Mouse (Mus musculus) small intestine, adult 2 months (tissue): ENCODE data around the gene Elovl7. TPM values are rescaled to one million over a fixed set of nuclear protein-coding genes. Genes with fewer than 3 reads are reported as not detected.

ENCODE experiments used
- H3K27ac ChIP-seq: fragments of 200-500 bp; 2 replicates; pipeline ENCODE4 v1.5.1; 2012; ENCODE audit warnings: low read depth, low read length, control low read depth, inconsistent platforms; ENCODE audit not compliant: insufficient read depth
- H3K27me3 ChIP-seq: fragments of 200-500 bp; 2 replicates; pipeline ENCODE4 v1.6.1; 2012; ENCODE audit warnings: mild to moderate bottlenecking, moderate library complexity, low read length, inconsistent platforms; ENCODE audit not compliant: control insufficient read depth, insufficient read depth
- H3K36me3 ChIP-seq: fragments of 200-500 bp; 2 replicates; pipeline ENCODE4 v1.6.1; 2012; ENCODE audit warnings: mild to moderate bottlenecking, low read length, control low read depth, inconsistent platforms; ENCODE audit not compliant: control insufficient read depth, insufficient read depth
- H3K4me1 ChIP-seq: fragments of 200-500 bp; 2 replicates; pipeline ENCODE4 v1.6.1; 2012; ENCODE audit warnings: low read length, inconsistent platforms, mixed read lengths; ENCODE audit not compliant: control insufficient read depth, insufficient read depth, insufficient read length
- H3K4me3 ChIP-seq: fragments of 200-500 bp; 2 replicates; pipeline ENCODE4 v1.5.1; 2012; ENCODE audit warnings: low read depth, mild to moderate bottlenecking, control low read depth, inconsistent platforms, low read length, moderate library complexity
- CTCF ChIP-seq: fragments of 200-500 bp; IDR thresholded peaks from 2 replicates; pipeline ENCODE4 v1.5.1; 2012; ENCODE audit warnings: low read depth, mild to moderate bottlenecking, control low read depth, inconsistent platforms, low read length, moderate library complexity, mixed read lengths; ENCODE audit not compliant: insufficient replicate concordance, insufficient read length; ENCODE audit errors: extremely low read depth
- POLR2A ChIP-seq: fragments of 200-500 bp; IDR thresholded peaks from 2 replicates; pipeline ENCODE4 v1.6.1; 2012; ENCODE audit warnings: low read depth, mild to moderate bottlenecking, control low read depth, inconsistent platforms, low read length, moderate library complexity
- WGBS: fragments of 180-500 bp; shearing (Covaris S2); methylation state at CpG from one replicate; pipeline ENCODE4 v1.1.7; 2018; 5-methylcytosine and 5-hydroxymethylcytosine counted together
- polyA plus RNA-seq: library from polyadenylated mRNA; depleted of rRNA; stranded (reverse); fragments of >200 nt; gene quantifications from 2 replicates; pipeline ENCODE4 v1.2.3, GENCODE M21; 2012

The Elovl7 gene
- polyA plus RNA-seq, 1 experiment, result 3.7 TPM

DNA sequence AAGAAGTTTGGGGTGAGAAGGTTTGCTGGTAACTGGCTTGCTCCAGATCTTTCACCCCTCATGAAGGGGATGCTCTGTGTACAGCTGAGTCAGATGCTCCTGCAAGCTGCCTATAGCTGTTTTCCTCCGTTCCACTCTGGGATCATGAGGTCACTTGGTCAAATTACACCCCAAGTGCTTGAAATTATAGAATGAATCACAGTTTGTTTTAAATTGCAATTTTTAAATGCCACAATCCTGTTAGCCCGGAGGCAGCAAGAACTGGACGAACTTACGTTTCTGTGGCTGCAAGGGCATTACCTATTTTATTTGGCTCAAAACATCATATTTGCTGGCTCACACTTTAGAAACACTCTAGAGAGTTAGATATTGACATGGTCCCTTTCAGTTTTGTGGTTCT lies 51.2 kb downstream of the Elovl7 start:
- Histone ChIP-seq H3K27me3 (no peaks in the 10 kb centered on the region), H3K27ac (no peak overlapping the region), H3K4me1 (no peaks in the 10 kb centered on the region), H3K36me3 (peaks cover 7% of the 10 kb centered on the region), H3K4me3 (no peak overlapping the region)
- no peak for TF ChIP-seq POLR2A
- 88% methylated on average over 4 of the region's 4 CpGs for WGBS

- Histone ChIP-seq H3K4me3 (no peak overlapping the region), H3K4me1 (peaks cover 4% of the 10 kb centered on the region), H3K27me3 (no peaks in the 10 kb centered on the region), H3K36me3 (peaks cover 10% of the 10 kb centered on the region), H3K27ac (0 out of 2 replicates have a peak overlapping the region, but pooled peaks have one; percentile 15)
- TF ChIP-seq CTCF (no peak), POLR2A (no peak)
- 66% methylated on average over 9 of the region's 9 CpGs for WGBS
Measured at GRCm38 (mm10) chr13:108267841-108268634, 53.8 kb downstream of the Elovl7 start.

- Histone ChIP-seq H3K27me3 (no peaks in the 10 kb centered on the region), H3K36me3 (peaks cover 20% of the 10 kb centered on the region), H3K4me1 (peaks cover 4% of the 10 kb centered on the region), H3K27ac (no peak overlapping the region), H3K4me3 (no peak overlapping the region)
- WGBS, result 20% methylated on average over 7 of the region's 7 CpGs
- no peak for TF ChIP-seq POLR2A
- TF ChIP-seq CTCF, result no peak
Measured at GRCm38 (mm10) chr13:108271458-108272148, 57.4 kb downstream of the Elovl7 start.

- TF ChIP-seq POLR2A (no peak), CTCF (no peak)
- WGBS, result 75% methylated on average over 8 of the region's 8 CpGs
- Histone ChIP-seq H3K36me3 (peaks cover 20% of the 10 kb centered on the region), H3K27ac (no peak overlapping the region), H3K4me1 (peaks cover 4% of the 10 kb centered on the region), H3K4me3 (no peak overlapping the region), H3K27me3 (no peaks in the 10 kb centered on the region)
Measured at GRCm38 (mm10) chr13:108272332-108272731, 58.1 kb downstream of the Elovl7 start.

GRCm38 (mm10) chr13:108273034-108273433 lies 58.8 kb downstream of the Elovl7 start:
- no peak overlapping the region for H3K27ac ChIP-seq
- no peak overlapping the region for H3K4me3 ChIP-seq
- H3K27me3 ChIP-seq, result no peaks in the 10 kb centered on the region
- peaks cover 4% of the 10 kb centered on the region for H3K4me1 ChIP-seq
- TF ChIP-seq POLR2A (no peak), CTCF (no peak)
- 88% methylated on average over 15 of the region's 15 CpGs for WGBS
- peaks cover 15% of the 10 kb centered on the region for H3K36me3 ChIP-seq

DNA sequence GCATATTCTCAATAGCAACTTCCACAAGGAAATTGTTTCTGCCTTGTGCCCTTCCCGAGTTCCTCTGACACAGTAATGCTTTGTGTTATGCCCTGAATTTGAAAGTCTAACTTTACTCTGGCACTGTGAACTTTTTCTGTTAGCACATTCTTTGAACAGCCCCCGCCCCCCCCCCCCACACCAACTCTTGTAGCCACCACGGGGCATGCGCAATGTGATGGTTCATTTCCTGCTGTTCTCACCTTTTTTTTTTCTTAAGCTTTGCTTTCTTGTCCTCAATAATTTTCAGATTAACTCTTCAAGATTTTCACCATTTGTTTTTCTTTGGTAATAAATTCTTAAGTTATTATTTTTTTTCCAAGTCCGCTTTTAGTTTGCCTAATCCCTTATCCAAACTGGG lies 59.3 kb downstream of the Elovl7 start:
- Histone ChIP-seq H3K27ac (no peak overlapping the region), H3K27me3 (no peaks in the 10 kb centered on the region), H3K4me3 (no peak overlapping the region), H3K36me3 (peaks cover 15% of the 10 kb centered on the region), H3K4me1 (peaks cover 4% of the 10 kb centered on the region)
- TF ChIP-seq POLR2A (no peak), CTCF (no peak)
- 74% methylated on average over 5 of the region's 5 CpGs for WGBS

- Histone ChIP-seq H3K27ac (no peak overlapping the region), H3K4me1 (peaks cover 4% of the 10 kb centered on the region), H3K4me3 (no peak overlapping the region), H3K27me3 (no peaks in the 10 kb centered on the region), H3K36me3 (peaks cover 19% of the 10 kb centered on the region)
- TF ChIP-seq POLR2A (no peak), CTCF (no peak)
- 50% methylated on average over 1 of the region's 1 CpGs for WGBS
Measured at GRCm38 (mm10) chr13:108276561-108276960, 62.4 kb downstream of the Elovl7 start.
